Mouse (Mus musculus) bone marrow, adult 2 months (tissue): ENCODE results near the gene Aox2. TPM values are rescaled to one million over a fixed set of nuclear protein-coding genes. Genes with fewer than 3 reads are reported as not detected.

ENCODE experiments used
- H3K27ac ChIP-seq: fragments of 200-500 bp; 2 replicates; pipeline ENCODE4 v1.5.1; 2012; ENCODE audit warnings: low read depth, mild to moderate bottlenecking, control low read depth, inconsistent platforms, low read length; ENCODE audit not compliant: control insufficient read depth, poor library complexity, insufficient read depth
- H3K4me1 ChIP-seq: fragments of 200-500 bp; 2 replicates; pipeline ENCODE4 v1.6.1; 2011; ENCODE audit warnings: low read length; ENCODE audit not compliant: control insufficient read depth, insufficient read depth
- H3K4me3 ChIP-seq: fragments of 200-500 bp; replicated peaks from 2 replicates; pipeline ENCODE3; 2011; ENCODE audit warnings: mild to moderate bottlenecking, low read depth, low read length, control low read depth; ENCODE audit not compliant: control insufficient read depth
- CTCF ChIP-seq: fragments of 200-500 bp; IDR thresholded peaks from 2 replicates; pipeline ENCODE4 v1.5.1; 2011; ENCODE audit warnings: low read length, control low read depth; ENCODE audit not compliant: control insufficient read depth, insufficient read depth
- POLR2A ChIP-seq: fragments of 200-500 bp; IDR thresholded peaks from 2 replicates; pipeline ENCODE4 v1.6.1; 2011; ENCODE audit warnings: low read depth, mild to moderate bottlenecking, control low read depth, low read length, borderline replicate concordance; ENCODE audit not compliant: control insufficient read depth
- WGBS: fragments of 180-500 bp; shearing (Covaris S2); methylation state at CpG from one replicate; pipeline ENCODE4 v1.1.7; 2018; 5-methylcytosine and 5-hydroxymethylcytosine counted together
- polyA plus RNA-seq: library from polyadenylated mRNA; stranded (reverse); fragments of >200 nt; gene quantifications from 2 replicates; pipeline ENCODE4 v1.2.4, GENCODE M21; 2011; ENCODE audit warnings: low replicate concordance; ENCODE audit not compliant: missing spikeins, insufficient read depth, insufficient read length

Gene Aox2
- polyA plus RNA-seq, 1 experiment: not detected

GRCm38 (mm10) chr1:58244487-58244886 lies 33.6 kb upstream of the Aox2 start:
- WGBS: 11% methylated on average over 3 of the region's 3 CpGs
- Histone ChIP-seq H3K4me1 (no peaks in the 10 kb centered on the region; the same call in 1 of the 2 replicates), H3K4me3 (no peak overlapping the region), H3K27ac (no peak overlapping the region)
- TF ChIP-seq POLR2A (no peak), CTCF (no peak)

GRCm38 (mm10) chr1:58248518-58248917 lies 29.6 kb upstream of the Aox2 start:
- 50% methylated on average over 1 of the region's 1 CpGs for WGBS
- H3K4me1 ChIP-seq: no peaks in the 10 kb centered on the region; the same call in 1 of the 2 replicates
- H3K4me3 ChIP-seq: no peak overlapping the region
- no peak for TF ChIP-seq CTCF
- TF ChIP-seq POLR2A: no peak
- no peak overlapping the region for H3K27ac ChIP-seq

GRCm38 (mm10) chr1:58253466-58253865 lies 24.7 kb upstream of the Aox2 start:
- H3K4me1 ChIP-seq: no peaks in the 10 kb centered on the region
- 77% methylated on average over 11 of the region's 11 CpGs for WGBS
- H3K27ac ChIP-seq: no peak overlapping the region
- TF ChIP-seq POLR2A (no peak), CTCF (no peak)
- no peak overlapping the region for H3K4me3 ChIP-seq

- Histone ChIP-seq H3K27ac (no peak overlapping the region), H3K4me1 (no peaks in the 10 kb centered on the region), H3K4me3 (no peak overlapping the region)
- WGBS: 79% methylated on average over 10 of the region's 10 CpGs
- TF ChIP-seq CTCF: no peak
- TF ChIP-seq POLR2A: no peak
Observed at GRCm38 (mm10) chr1:58257195-58257991, 20.7 kb upstream of the Aox2 start.

- 65% methylated on average over 3 of the region's 3 CpGs for WGBS
- no peak overlapping the region for H3K27ac ChIP-seq
- no peaks in the 10 kb centered on the region for H3K4me1 ChIP-seq
- H3K4me3 ChIP-seq: no peak overlapping the region
- no peak for TF ChIP-seq POLR2A
- no peak for TF ChIP-seq CTCF
Observed at GRCm38 (mm10) chr1:58260311-58260710, 17.8 kb upstream of the Aox2 start.

- no peak for TF ChIP-seq POLR2A
- no peak for TF ChIP-seq CTCF
- Histone ChIP-seq H3K4me3 (no peak overlapping the region), H3K4me1 (no peaks in the 10 kb centered on the region), H3K27ac (no peak overlapping the region)
- 59% methylated on average over 2 of the region's 2 CpGs for WGBS
Observed at GRCm38 (mm10) chr1:58268231-58268630, 9.9 kb upstream of the Aox2 start.

- Histone ChIP-seq H3K4me3 (no peak overlapping the region), H3K27ac (no peak overlapping the region), H3K4me1 (no peaks in the 10 kb centered on the region)
- 62% methylated on average over 6 of the region's 6 CpGs for WGBS
- TF ChIP-seq CTCF (no peak), POLR2A (no peak)
Observed at GRCm38 (mm10) chr1:58270807-58271569, 7.1 kb upstream of the Aox2 start.

- no peak for TF ChIP-seq CTCF
- WGBS: 41% methylated on average over 9 of the region's 9 CpGs
Observed at GRCm38 (mm10) chr1:58275879-58276278, 2.2 kb upstream of the Aox2 start.

GRCm38 (mm10) chr1:58278513-58278912 lies 387 bp downstream of the Aox2 start:
- Histone ChIP-seq H3K27ac (no peak overlapping the region), H3K4me3 (no peak overlapping the region), H3K4me1 (no peaks in the 10 kb centered on the region)
- WGBS: 62% methylated on average over 7 of the region's 7 CpGs
- TF ChIP-seq POLR2A (no peak), CTCF (no peak)

More at GRCm38 (mm10) chr1:58275879-58276278, 2.2 kb upstream of the Aox2 start:
- Histone ChIP-seq H3K4me3 (no peak overlapping the region), H3K4me1 (no peaks in the 10 kb centered on the region), H3K27ac (no peak overlapping the region)
